Mouse (Mus musculus) cerebellum, postnatal 10 days (tissue): ENCODE data around the gene Abi3.

Source experiments
- DNase-seq, 2 experiments: peaks; one replicate each; pipeline ENCODE4 v3.0.0; 2021; ENCODE audit warnings: mixed read lengths in 2 of 2

The Abi3 gene

GRCm38 (mm10) chr11:95825625-95826024 is 16.7 kb downstream of the Abi3 start:
- no peak for DNase-seq

- DNase-seq = peak; percentile 82 to 83
These were observed 17.4 kb downstream of the Abi3 start for GRCm38 (mm10) chr11:95824877-95825243.

GRCm38 (mm10) chr11:95824071-95824876 is 18.0 kb downstream of the Abi3 start, which contains the start of gene Phospho1:
Gene Phospho1, plus strand, starts transcription at chr11:95824499.
- peak; percentile 96 to 97 for DNase-seq

GRCm38 (mm10) chr11:95822437-95822836 is 19.8 kb downstream of the Abi3 start:
- no peak for DNase-seq

- no peak for DNase-seq
These were observed 20.8 kb downstream of the Abi3 start for GRCm38 (mm10) chr11:95821511-95821910.

GRCm38 (mm10) chr11:95819138-95819537 is 23.1 kb downstream of the Abi3 start:
- no peak for DNase-seq

GRCm38 (mm10) chr11:95815412-95815811 is 26.9 kb downstream of the Abi3 start:
- DNase-seq = no peak

GRCm38 (mm10) chr11:95814857-95815256 is 27.4 kb downstream of the Abi3 start:
- no peak for DNase-seq

GRCm38 (mm10) chr11:95814101-95814500 is 28.2 kb downstream of the Abi3 start:
- no peak for DNase-seq

- DNase-seq = no peak
These were observed 30.1 kb downstream of the Abi3 start for GRCm38 (mm10) chr11:95812224-95812623.

- no peak for DNase-seq
These were observed 30.5 kb downstream of the Abi3 start for GRCm38 (mm10) chr11:95811741-95812140.

- DNase-seq = no peak
These were observed 31.4 kb downstream of the Abi3 start for GRCm38 (mm10) chr11:95810828-95811227.

GRCm38 (mm10) chr11:95809603-95810002 is 32.7 kb downstream of the Abi3 start:
- no peak for DNase-seq

GRCm38 (mm10) chr11:95808448-95809011 is 33.7 kb downstream of the Abi3 start:
- no peak for DNase-seq

GRCm38 (mm10) chr11:95807884-95808283 is 34.4 kb downstream of the Abi3 start:
- no peak for DNase-seq

GRCm38 (mm10) chr11:95805527-95805926 is 36.7 kb downstream of the Abi3 start:
- DNase-seq = no peak

- no peak for DNase-seq
These were observed 37.3 kb downstream of the Abi3 start for GRCm38 (mm10) chr11:95805010-95805409.

GRCm38 (mm10) chr11:95795582-95795981 is 46.7 kb downstream of the Abi3 start:
- no peak for DNase-seq

- DNase-seq = no peak
These were observed 48.1 kb downstream of the Abi3 start for GRCm38 (mm10) chr11:95794201-95794600.

- no peak for DNase-seq
These were observed 49.2 kb downstream of the Abi3 start for GRCm38 (mm10) chr11:95792950-95793509.

GRCm38 (mm10) chr11:95791787-95792186 is 50.5 kb downstream of the Abi3 start:
- peak; percentile 66 to 76 for DNase-seq

GRCm38 (mm10) chr11:95789451-95789891 is 52.8 kb downstream of the Abi3 start:
- DNase-seq = no peak

GRCm38 (mm10) chr11:95786511-95786910 is 55.8 kb downstream of the Abi3 start:
- DNase-seq = no peak

- DNase-seq = peak in 1 of 2 experiments; percentile 44
These were observed 56.6 kb downstream of the Abi3 start for GRCm38 (mm10) chr11:95785675-95786074.
